Mouse (Mus musculus) liver, embryonic 14.5 days (tissue): ENCODE data around the gene Itpr1. TPM values are rescaled to one million over a fixed set of nuclear protein-coding genes. Genes with fewer than 3 reads are reported as not detected.

ENCODE experiments used
- ATAC-seq: fragments of 200-750 bp; cut with Nextera tagmentation; 2 replicates; pipeline ENCODE4 v1.8.0; 2017; ENCODE audit warnings: moderate number of reproducible peaks, mild to moderate bottlenecking, moderate library complexity; ENCODE audit not compliant: insufficient read depth
- DNase-seq, 3 experiments: peaks; one replicate each; pipeline ENCODE4 v3.0.0-alpha.2; 2012 to 2013; ENCODE audit warnings: low read depth in 3 of 3, low spot score in 3 of 3
- H3K27ac ChIP-seq: fragments of 300-500 bp; sonication (generic); 2 replicates; pipeline ENCODE4 v1.5.1; 2014; ENCODE audit warnings: moderate library complexity, mild to moderate bottlenecking, control low read depth, inconsistent platforms
- H3K27me3 ChIP-seq: fragments of 300-500 bp; sonication (generic); 2 replicates; pipeline ENCODE4 v1.6.1; 2014; ENCODE audit warnings: mild to moderate bottlenecking, low read length, moderate library complexity; ENCODE audit not compliant: control insufficient read depth, insufficient read depth
- H3K36me3 ChIP-seq: fragments of 300-500 bp; sonication (generic); replicated peaks from 2 replicates; pipeline ENCODE4 v1.6.1; 2014; ENCODE audit warnings: low read depth; ENCODE audit not compliant: control insufficient read depth, insufficient read depth
- H3K4me1 ChIP-seq, 2 experiments: fragments of 200-500 bp in 1 of 2; fragments of 300-500 bp in 1 of 2; sonication (generic) in 1 of 2; replicated peaks; 2 replicates each; pipeline ENCODE4 v1.6.1; 2012 to 2014; ENCODE audit warnings: antibody characterized with exemption in 1 of 2, inconsistent platforms in 1 of 2, low read length in 1 of 2; ENCODE audit not compliant: control insufficient read depth in 2 of 2, insufficient read depth in 2 of 2
- H3K4me2 ChIP-seq: fragments of 300-500 bp; sonication (generic); 2 replicates; pipeline ENCODE4 v1.6.1; 2014; ENCODE audit warnings: low read depth, mild to moderate bottlenecking, control low read depth, moderate library complexity
- H3K4me3 ChIP-seq, 2 experiments: fragments of 200-500 bp in 1 of 2; fragments of 300-500 bp in 1 of 2; sonication (generic) in 1 of 2; 2 replicates each; pipeline ENCODE4 v1.5.1; 2012 to 2014; ENCODE audit warnings: low read depth in 2 of 2, low read length in 2 of 2, mild to moderate bottlenecking in 2 of 2, control low read depth in 1 of 2, inconsistent platforms in 1 of 2, moderate library complexity in 1 of 2; ENCODE audit not compliant: insufficient read depth in 1 of 2
- H3K9ac ChIP-seq: fragments of 300-500 bp; sonication (generic); replicated peaks from 2 replicates; pipeline ENCODE4 v1.6.1; 2014; ENCODE audit warnings: mild to moderate bottlenecking, control low read depth, moderate library complexity
- H3K9me3 ChIP-seq: fragments of 300-500 bp; sonication (generic); 2 replicates; pipeline ENCODE4 v1.6.1; 2016; ENCODE audit warnings: low read length, mixed read lengths; ENCODE audit not compliant: control insufficient read depth
- CTCF ChIP-seq: IDR thresholded peaks from 2 replicates; pipeline ENCODE4 v1.5.1; 2016; ENCODE audit warnings: antibody characterized with exemption, low read depth, control low read depth
- EP300 ChIP-seq: IDR thresholded peaks from 2 replicates; pipeline ENCODE4 v1.6.1; 2016; ENCODE audit warnings: antibody characterized with exemption, low read depth
- WGBS: fragments of 180-500 bp; shearing (Covaris S2); extraction: QIAGEN DNeasy Blood & Tissue Kit; methylation state at CpG from one replicate; pipeline ENCODE4 v1.1.7; 2014; ENCODE audit not compliant: insufficient replicate concordance; 5-methylcytosine and 5-hydroxymethylcytosine counted together
- polyA plus RNA-seq, 2 experiments: library from polyadenylated mRNA; depleted of rRNA in 1 of 2; stranded (reverse) in 1 of 2; unstranded in 1 of 2; fragments of >200 nt; fragmentation: Nextera tagmentation in 1 of 2; extraction: Ambion mirVana in 1 of 2; gene quantifications; 2 replicates each; pipeline versions ENCODE4 v1.2.1 to v1.2.3; 2012 to 2014

Itpr1 gene
- polyA plus RNA-seq, 2 experiments = 1.6 to 3.1 TPM

- H3K27ac ChIP-seq = no peak overlapping the region
- DNase-seq = no peak
- H3K9ac ChIP-seq = no peak overlapping the region
- H3K4me2 ChIP-seq = no peak overlapping the region
- no peaks in the 10 kb centered on the region for H3K36me3 ChIP-seq
- no peak for TF ChIP-seq CTCF
- ATAC-seq = no peak
- H3K4me1 ChIP-seq = peaks cover 23 to 26% of the 10 kb centered on the region in 2 experiments
- no peaks in the 10 kb centered on the region for H3K27me3 ChIP-seq
- WGBS = 83% methylated on average over 16 of the region's 16 CpGs
- no peak overlapping the region for H3K4me3 ChIP-seq
- H3K9me3 ChIP-seq = no peaks in the 10 kb centered on the region
These were observed 311.2 kb downstream of the Itpr1 start for GRCm38 (mm10) chr6:108523956-108524616.

DNA sequence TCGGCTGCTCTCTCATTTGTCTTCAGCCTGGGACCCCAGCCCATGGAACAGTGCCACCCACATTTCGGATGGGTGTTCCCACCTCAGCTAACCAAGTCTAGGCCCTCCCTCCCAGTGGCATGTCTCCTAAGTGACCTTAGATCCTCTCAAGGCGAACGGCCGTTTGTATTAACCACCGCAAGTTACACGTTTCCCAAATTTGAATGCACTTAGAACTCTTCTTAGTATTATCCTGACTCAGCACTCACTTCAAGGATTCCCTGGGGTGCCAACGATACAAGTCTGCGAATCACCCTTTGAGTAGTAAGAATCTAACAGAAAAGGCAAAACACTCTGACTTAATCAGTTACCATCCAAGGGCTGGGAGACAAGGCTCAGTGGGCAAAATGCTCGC lies 311.7 kb downstream of the Itpr1 start:
- H3K9me3 ChIP-seq = no peaks in the 10 kb centered on the region
- H3K4me1 ChIP-seq = peaks cover 27 to 31% of the 10 kb centered on the region in 2 experiments
- no peaks in the 10 kb centered on the region for H3K36me3 ChIP-seq
- H3K27me3 ChIP-seq = no peaks in the 10 kb centered on the region
- ATAC-seq (no peak), DNase-seq (no peak)
- no peak overlapping the region for H3K27ac ChIP-seq
- H3K9ac ChIP-seq = no peak overlapping the region
- WGBS = 85% methylated on average over 10 of the region's 10 CpGs
- no peak overlapping the region for H3K4me3 ChIP-seq
- no peak for TF ChIP-seq CTCF
- no peak for TF ChIP-seq EP300
- H3K4me2 ChIP-seq = no peak overlapping the region

- Histone ChIP-seq H3K9ac (no peak overlapping the region; the same call in 1 of the 2 replicates), H3K9me3 (no peaks in the 10 kb centered on the region), H3K36me3 (no peaks in the 10 kb centered on the region), H3K27ac (peak overlapping the region; percentile 94), H3K27me3 (no peaks in the 10 kb centered on the region), H3K4me3 (no peak overlapping the region), H3K4me1 (peaks cover 55 to 57% of the 10 kb centered on the region in 2 experiments), H3K4me2 (no peak overlapping the region)
- DNase-seq = no peak
- TF ChIP-seq EP300 (no peak), CTCF (no peak)
- WGBS = 72% methylated on average over 3 of the region's 3 CpGs
- ATAC-seq = no peak
These were observed 314.7 kb downstream of the Itpr1 start for GRCm38 (mm10) chr6:108527560-108527959.

- Histone ChIP-seq H3K27ac (peak overlapping the region; percentile 94), H3K4me1 (peaks cover 58 to 60% of the 10 kb centered on the region in 2 experiments), H3K36me3 (no peaks in the 10 kb centered on the region), H3K9me3 (no peaks in the 10 kb centered on the region), H3K4me3 (no peak overlapping the region), H3K4me2 (no peak overlapping the region), H3K9ac (peak overlapping the region; percentile 49), H3K27me3 (no peaks in the 10 kb centered on the region)
- DNase-seq (no peak), ATAC-seq (no peak)
- TF ChIP-seq EP300 = no peak
- no peak for TF ChIP-seq CTCF
These were observed 315.1 kb downstream of the Itpr1 start for GRCm38 (mm10) chr6:108527993-108528392.

DNA sequence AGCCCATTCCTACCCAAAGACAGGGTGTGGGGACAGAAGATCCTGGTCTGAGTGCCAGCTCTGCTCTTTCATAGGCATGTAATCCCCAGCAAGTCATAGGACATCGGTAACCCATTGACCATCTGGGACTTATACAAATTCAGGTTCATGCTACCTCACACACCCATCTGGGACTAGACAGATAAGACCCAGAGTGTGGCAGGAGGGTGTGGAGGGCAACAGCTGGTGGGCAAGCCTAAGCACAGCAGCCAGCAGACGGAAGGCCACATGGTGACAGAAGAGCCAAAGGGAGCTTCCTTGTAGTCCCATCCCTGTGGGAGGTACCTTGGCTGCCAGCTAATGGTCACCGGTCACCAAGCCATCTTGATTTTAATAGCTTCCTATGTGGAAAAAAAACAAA lies 316.3 kb downstream of the Itpr1 start:
- Histone ChIP-seq H3K4me2 (peak overlapping the region; percentile 68), H3K27me3 (no peaks in the 10 kb centered on the region), H3K36me3 (no peaks in the 10 kb centered on the region), H3K9me3 (no peaks in the 10 kb centered on the region), H3K4me1 (peaks cover 60% of the 10 kb centered on the region in 2 experiments), H3K9ac (peak overlapping the region; percentile 52), H3K4me3 (no peak overlapping the region), H3K27ac (peak overlapping the region; percentile 94)
- DNase-seq (peak; percentile 88 to 92 (median 90)), ATAC-seq (peak; percentile 93)
- peak; percentile 58 for TF ChIP-seq CTCF
- peak; percentile 91 for TF ChIP-seq EP300
- WGBS = 18% methylated on average over 3 of the region's 3 CpGs
